Mouse (Mus musculus): ENCODE measurements around the gene Lrrc4b. TPM values are rescaled to one million over a fixed set of nuclear protein-coding genes. Genes with fewer than 3 reads are reported as not detected.

Lrrc4b gene
- 0.92 TPM in 1 of 2 replicates, not detected in the other for polyA plus RNA-seq (2011; ENCODE audit: insufficient read depth, insufficient read length, low replicate concordance, missing spikeins)

DNA sequence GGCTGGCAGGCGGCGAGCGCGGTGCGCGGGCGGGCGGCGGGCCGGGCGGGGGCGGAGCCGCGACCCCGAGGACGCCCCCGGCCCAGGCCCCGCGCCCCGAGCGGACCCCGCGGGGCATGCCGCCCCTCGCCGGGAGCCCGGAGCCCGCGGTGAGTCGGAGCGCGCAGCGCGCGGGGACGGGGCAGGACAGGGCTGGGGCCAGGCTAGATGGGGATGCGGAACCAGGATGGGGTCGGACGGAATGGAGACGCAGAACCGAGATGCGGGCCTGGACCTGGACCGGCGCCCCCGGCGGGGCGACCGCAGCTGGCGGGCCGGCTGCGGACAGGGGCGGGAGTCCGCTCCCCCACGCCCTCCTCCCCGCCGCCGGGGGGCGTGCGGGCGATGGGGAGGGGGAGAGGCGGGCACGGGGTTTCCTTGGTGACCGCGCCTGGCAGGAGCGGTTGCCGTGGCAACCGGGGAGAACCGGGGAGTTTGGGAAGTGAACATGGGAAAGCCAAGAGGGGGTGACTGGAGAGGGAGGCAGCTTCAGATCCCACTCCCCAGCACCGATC, at the start of gene Lrrc4b:
Lrrc4b (plus strand) TSS at position 51 of the 554 bp plus-strand sequence.
- H3K4me3 ChIP-seq (replicated peaks; ENCODE audit: control insufficient read depth, low read depth, low read length): no peak within 1 kb of the TSS
- 13% methylated on average over 59 of the region's 69 CpGs for WGBS

GRCm38 (mm10) chr7:44382541-44382940, 46.3 kb upstream of the Lrrc4b start:
- Histone ChIP-seq H3K27ac (ENCODE audit: control insufficient read depth, insufficient read depth, low read depth, low read length, poor library complexity) (no peak overlapping the region), H3K4me1 (ENCODE audit: control insufficient read depth, insufficient read depth, low read length) (no peaks in the 10 kb centered on the region), H3K4me3 (replicated peaks; ENCODE audit: control insufficient read depth, low read depth, low read length) (no peak overlapping the region)
- WGBS: 70% methylated on average over 12 of the region's 12 CpGs
- TF ChIP-seq POLR2A (IDR thresholded peaks at IDR 0.05; ENCODE audit: borderline replicate concordance, control insufficient read depth, low read depth, low read length) (no peak), CTCF (IDR thresholded peaks at IDR 0.05; ENCODE audit: control insufficient read depth, insufficient read depth, low read length) (no peak)

More for the DNA sequence above, at the start of gene Lrrc4b:
- no peak within 1 kb of the TSS for H3K27ac ChIP-seq (ENCODE audit: control insufficient read depth, insufficient read depth, low read depth, low read length, poor library complexity)
- H3K4me1 ChIP-seq (ENCODE audit: control insufficient read depth, insufficient read depth, low read length): no peaks in the 10 kb centered on the region
- no peak for TF ChIP-seq CTCF (IDR thresholded peaks at IDR 0.05; ENCODE audit: control insufficient read depth, insufficient read depth, low read length)
- TF ChIP-seq POLR2A (IDR thresholded peaks at IDR 0.05; ENCODE audit: borderline replicate concordance, control insufficient read depth, low read depth, low read length): no peak

DNA sequence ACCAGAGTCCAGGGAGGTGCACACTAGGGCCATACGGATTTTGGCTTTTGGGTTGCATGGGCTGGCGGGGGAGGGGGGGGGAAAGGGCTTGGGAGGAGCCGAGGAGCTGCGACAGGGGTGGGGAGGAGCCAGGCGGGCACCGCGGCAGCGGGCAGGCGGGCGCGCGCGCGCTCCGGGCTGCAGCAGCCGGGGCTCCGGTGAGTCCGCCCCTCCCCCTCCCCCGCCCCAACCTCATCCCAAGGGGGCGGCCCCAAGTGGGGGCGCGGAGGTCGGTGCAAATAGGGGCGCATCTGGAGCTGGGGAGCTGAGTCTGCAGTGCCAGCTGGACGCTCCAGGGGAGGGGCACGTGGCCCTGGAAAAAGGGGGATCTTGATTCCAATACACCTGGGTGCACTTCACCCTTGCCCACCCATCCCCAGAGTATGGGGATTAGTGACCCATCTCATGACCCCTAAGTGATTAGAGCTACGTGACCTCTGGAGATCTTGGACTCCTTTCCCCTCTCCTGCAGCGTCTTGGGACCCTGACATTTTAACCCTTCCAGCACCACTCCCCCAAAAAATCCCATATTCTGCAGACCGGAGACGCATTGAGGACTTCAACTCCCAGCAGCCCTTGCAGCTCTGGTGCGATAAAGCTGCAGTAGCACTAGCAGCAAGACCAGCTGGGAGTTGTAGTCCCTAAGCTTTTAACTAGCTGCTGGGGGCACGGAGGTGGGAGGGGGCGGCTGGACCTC, 44.7 kb upstream of the Lrrc4b start, which contains the start of gene Syt3:
Syt3 (plus strand) TSS at position 123 of the 736 bp plus-strand sequence.
- WGBS: under 1% methylated on average over 19 of the region's 33 CpGs

GRCm38 (mm10) chr7:44384716-44385059, 44.1 kb upstream of the Lrrc4b start:
- Histone ChIP-seq H3K4me3 (replicated peaks; ENCODE audit: control insufficient read depth, low read depth, low read length) (no peak overlapping the region), H3K4me1 (ENCODE audit: control insufficient read depth, insufficient read depth, low read length) (no peaks in the 10 kb centered on the region), H3K27ac (ENCODE audit: control insufficient read depth, insufficient read depth, low read depth, low read length, poor library complexity) (no peak overlapping the region)
- under 1% methylated on average over 17 of the region's 17 CpGs for WGBS
- TF ChIP-seq POLR2A (IDR thresholded peaks at IDR 0.05; ENCODE audit: borderline replicate concordance, control insufficient read depth, low read depth, low read length) (no peak), CTCF (IDR thresholded peaks at IDR 0.05; ENCODE audit: control insufficient read depth, insufficient read depth, low read length) (no peak)

More for the DNA sequence above, 44.7 kb upstream of the Lrrc4b start, which contains the start of gene Syt3:
- Histone ChIP-seq H3K4me1 (ENCODE audit: control insufficient read depth, insufficient read depth, low read length) (no peaks in the 10 kb centered on the region), H3K4me3 (replicated peaks; ENCODE audit: control insufficient read depth, low read depth, low read length) (no peak within 1 kb of the TSS), H3K27ac (ENCODE audit: control insufficient read depth, insufficient read depth, low read depth, low read length, poor library complexity) (no peak within 1 kb of the TSS)
- no peak for TF ChIP-seq POLR2A (IDR thresholded peaks at IDR 0.05; ENCODE audit: borderline replicate concordance, control insufficient read depth, low read depth, low read length)
- TF ChIP-seq CTCF (IDR thresholded peaks at IDR 0.05; ENCODE audit: control insufficient read depth, insufficient read depth, low read length): no peak

- 76% methylated on average over 12 of the region's 12 CpGs for WGBS
- Histone ChIP-seq H3K4me1 (ENCODE audit: control insufficient read depth, insufficient read depth, low read length) (no peaks in the 10 kb centered on the region), H3K27ac (ENCODE audit: control insufficient read depth, insufficient read depth, low read depth, low read length, poor library complexity) (no peak within 1 kb of the TSS), H3K4me3 (replicated peaks; ENCODE audit: control insufficient read depth, low read depth, low read length) (no peak within 1 kb of the TSS)
- TF ChIP-seq POLR2A (IDR thresholded peaks at IDR 0.05; ENCODE audit: borderline replicate concordance, control insufficient read depth, low read depth, low read length): no peak
- TF ChIP-seq CTCF (IDR thresholded peaks at IDR 0.05; ENCODE audit: control insufficient read depth, insufficient read depth, low read length): no peak
Observed at GRCm38 (mm10) chr7:44385720-44386119, 43.1 kb upstream of the Lrrc4b start, which contains the start of gene 1700008O03Rik. Gene 1700008O03Rik, minus strand, starts transcription at chr7:44385820.

- TF ChIP-seq POLR2A (IDR thresholded peaks at IDR 0.05; ENCODE audit: borderline replicate concordance, control insufficient read depth, low read depth, low read length): no peak
- TF ChIP-seq CTCF (IDR thresholded peaks at IDR 0.05; ENCODE audit: control insufficient read depth, insufficient read depth, low read length): no peak
- no peaks in the 10 kb centered on the region for H3K4me1 ChIP-seq (ENCODE audit: control insufficient read depth, insufficient read depth, low read length)
- WGBS: 70% methylated on average over 4 of the region's 4 CpGs
- no peak overlapping the region for H3K4me3 ChIP-seq (replicated peaks; ENCODE audit: control insufficient read depth, low read depth, low read length)
- H3K27ac ChIP-seq (ENCODE audit: control insufficient read depth, insufficient read depth, low read depth, low read length, poor library complexity): no peak overlapping the region
Observed at GRCm38 (mm10) chr7:44391831-44392230, 37.0 kb upstream of the Lrrc4b start.

GRCm38 (mm10) chr7:44392341-44392740, 36.5 kb upstream of the Lrrc4b start:
- H3K4me3 ChIP-seq (replicated peaks; ENCODE audit: control insufficient read depth, low read depth, low read length): no peak overlapping the region
- H3K27ac ChIP-seq (ENCODE audit: control insufficient read depth, insufficient read depth, low read depth, low read length, poor library complexity): no peak overlapping the region
- WGBS: 76% methylated on average over 14 of the region's 14 CpGs
- TF ChIP-seq POLR2A (IDR thresholded peaks at IDR 0.05; ENCODE audit: borderline replicate concordance, control insufficient read depth, low read depth, low read length) (no peak), CTCF (IDR thresholded peaks at IDR 0.05; ENCODE audit: control insufficient read depth, insufficient read depth, low read length) (no peak)
- no peaks in the 10 kb centered on the region for H3K4me1 ChIP-seq (ENCODE audit: control insufficient read depth, insufficient read depth, low read length)

- Histone ChIP-seq H3K4me3 (replicated peaks; ENCODE audit: control insufficient read depth, low read depth, low read length) (no peak overlapping the region), H3K27ac (ENCODE audit: control insufficient read depth, insufficient read depth, low read depth, low read length, poor library complexity) (no peak overlapping the region), H3K4me1 (ENCODE audit: control insufficient read depth, insufficient read depth, low read length) (no peaks in the 10 kb centered on the region)
- WGBS: 83% methylated on average over 17 of the region's 17 CpGs
- TF ChIP-seq POLR2A (IDR thresholded peaks at IDR 0.05; ENCODE audit: borderline replicate concordance, control insufficient read depth, low read depth, low read length) (no peak), CTCF (IDR thresholded peaks at IDR 0.05; ENCODE audit: control insufficient read depth, insufficient read depth, low read length) (no peak)
Observed at GRCm38 (mm10) chr7:44393284-44393683, 35.5 kb upstream of the Lrrc4b start.
